Comparison of ENCODE assay signal across 21 mouse cellular contexts in genomic region chr2:4097601-4098000, GRCm38 (mm10).
"Had no signal": no experiment of that assay in that cellular context is flagged by ENCODE, and none has a peak within 500 bp of the region (broad histone marks: within the 10 kb centered on the region; RNA-seq: fewer than 3 reads in every experiment).

No protein-coding gene starts in this region.

- H3K27ac ChIP-seq: kidney, postnatal 0 days; limb, embryonic 10.5 days; limb, embryonic 13.5 days; liver, embryonic 12.5 days; liver, embryonic 15.5 days; lung, embryonic 15.5 days; midbrain, embryonic 10.5 days; midbrain, embryonic 13.5 days had no signal

- H3K36me3 ChIP-seq: limb, embryonic 10.5 days; limb, embryonic 13.5 days; liver, embryonic 12.5 days; liver, embryonic 15.5 days; lung, embryonic 15.5 days; midbrain, embryonic 10.5 days; midbrain, embryonic 13.5 days; neural tube, embryonic 13.5 days had no signal

- H3K4me3 ChIP-seq: limb, embryonic 10.5 days; limb, embryonic 13.5 days; liver, embryonic 12.5 days; liver, embryonic 15.5 days; lung, embryonic 15.5 days; megakaryocyte, embryonic 14.5 days; midbrain, embryonic 10.5 days; midbrain, embryonic 13.5 days; myocyte; neural tube, embryonic 13.5 days had no signal

- H3K27me3 ChIP-seq: limb, embryonic 13.5 days; liver, embryonic 12.5 days; liver, embryonic 15.5 days; lung, embryonic 15.5 days; megakaryocyte, embryonic 14.5 days; neural tube, embryonic 13.5 days had no signal

- H3K9me3 ChIP-seq: limb, embryonic 10.5 days; limb, embryonic 13.5 days; liver, embryonic 12.5 days; liver, embryonic 15.5 days; lung, embryonic 15.5 days; midbrain, embryonic 10.5 days; midbrain, embryonic 13.5 days; neural tube, embryonic 13.5 days had no signal

- H3K4me1 ChIP-seq: limb, embryonic 10.5 days; liver, embryonic 12.5 days; liver, embryonic 15.5 days; lung, embryonic 15.5 days; megakaryocyte, embryonic 14.5 days had no signal

- ATAC-seq: intestine, postnatal 0 days; liver, embryonic 12.5 days; midbrain, embryonic 13.5 days; midbrain, embryonic 16.5 days had no signal

- H3K4me2 ChIP-seq: limb, embryonic 13.5 days; liver, embryonic 12.5 days; liver, embryonic 15.5 days; lung, embryonic 15.5 days; midbrain, embryonic 13.5 days; neural tube, embryonic 13.5 days had no signal

- H3K9ac ChIP-seq: limb, embryonic 13.5 days; liver, embryonic 12.5 days; liver, embryonic 15.5 days; lung, embryonic 15.5 days; midbrain, embryonic 13.5 days; neural tube, embryonic 13.5 days had no signal

- DNase-seq: kidney, adult 2 months; kidney, postnatal 25 days; liver; lung, adult 18-20 months; lung, postnatal 10 days; lung, postnatal 36 days; thymus, adult 18-20 months; thymus, postnatal 36 days had no signal
